Mouse (Mus musculus) ES-E14 (cell line): ENCODE data around the gene Polr2a. TPM values are rescaled to one million over a fixed set of nuclear protein-coding genes. Genes with fewer than 3 reads are reported as not detected.

Source experiments
- DNase-seq: peaks from one replicate; pipeline ENCODE4 v3.0.0-alpha.2; 2013; ENCODE audit warnings: low read depth, low spot score
- H3K27ac ChIP-seq: 2 replicates; pipeline ENCODE4 v1.5.1; 2012; ENCODE audit warnings: low read depth, mild to moderate bottlenecking, low read length, moderate library complexity, mixed read lengths; ENCODE audit not compliant: poor library complexity, insufficient read depth, severe bottlenecking
- H3K36me3 ChIP-seq: 2 replicates; pipeline ENCODE4 v1.6.1; 2012; ENCODE audit warnings: mild to moderate bottlenecking, low read length, moderate library complexity, mixed read lengths; ENCODE audit not compliant: control insufficient read depth, poor library complexity, insufficient read depth, severe bottlenecking
- H3K4me1 ChIP-seq, 2 experiments: fragments of 150-350 bp in 1 of 2; sonication (generic) in 1 of 2; 2 replicates each; pipeline ENCODE4 v1.6.1; 2012; ENCODE audit warnings: low read length in 2 of 2, mild to moderate bottlenecking in 1 of 2, mixed read lengths in 1 of 2; ENCODE audit not compliant: control insufficient read depth in 2 of 2, insufficient read depth in 2 of 2, poor library complexity in 1 of 2
- H3K4me3 ChIP-seq, 2 experiments: fragments of 150-350 bp in 1 of 2; sonication (generic) in 1 of 2; 2 replicates each; pipeline ENCODE4 v1.5.1; 2012; ENCODE audit warnings: low read length in 2 of 2, low read depth in 1 of 2, mild to moderate bottlenecking in 1 of 2, mixed read lengths in 1 of 2; ENCODE audit not compliant: insufficient read depth in 1 of 2, poor library complexity in 1 of 2, severe bottlenecking in 1 of 2
- H3K9ac ChIP-seq: 2 replicates; pipeline ENCODE4 v1.6.1; 2012; ENCODE audit warnings: low read depth, mild to moderate bottlenecking, low read length, mixed read lengths; ENCODE audit not compliant: poor library complexity, insufficient read depth, severe bottlenecking
- H3K9me3 ChIP-seq: fragments of 150-350 bp; sonication (generic); 2 replicates; pipeline ENCODE4 v1.6.1; 2012; ENCODE audit warnings: low read depth, mild to moderate bottlenecking, low read length; ENCODE audit not compliant: control insufficient read depth, insufficient read depth
- CHD2 ChIP-seq: IDR thresholded peaks from 2 replicates; pipeline ENCODE4 v1.6.1; 2014; ENCODE audit warnings: mild to moderate bottlenecking, low read depth, low read length, inconsistent platforms
- HCFC1 ChIP-seq: IDR thresholded peaks from 2 replicates; pipeline ENCODE4 v1.6.1; 2012; ENCODE audit warnings: low read length, inconsistent platforms, borderline replicate concordance; ENCODE audit not compliant: insufficient read depth
- MAFK ChIP-seq: IDR thresholded peaks from 2 replicates; pipeline ENCODE4 v1.6.1; 2014; ENCODE audit warnings: mild to moderate bottlenecking, low read depth, low read length, inconsistent platforms; ENCODE audit not compliant: insufficient read depth
- ZC3H11A ChIP-seq: IDR thresholded peaks from 2 replicates; pipeline ENCODE4 v1.6.1; 2012; ENCODE audit warnings: low read depth, mild to moderate bottlenecking, inconsistent platforms, low read length, borderline replicate concordance
- ZNF384 ChIP-seq: IDR thresholded peaks from 2 replicates; pipeline ENCODE4 v1.6.1; 2012; ENCODE audit warnings: low read depth, low read length, inconsistent platforms
- in situ Hi-C, 2 experiments: fragments of 600-800 bp; cut with MboI; formaldehyde crosslinking; loops; one replicate each; pipeline ENCODE4 v1.15.1; 2025; ENCODE audit warnings: low sequenced_read_pairs in 2 of 2, inconsistent platforms in 1 of 2; ENCODE audit not compliant: unreplicated experiment in 2 of 2
- total RNA-seq: library from RNA; depleted of rRNA; stranded (reverse); fragments of 300-350 nt; gene quantifications from 2 replicates; pipeline ENCODE4 v1.2.3, GENCODE M21; 2012

The Polr2a gene
- total RNA-seq, 1 experiment, result 74.2 TPM

GRCm38 (mm10) chr11:69719423-69719822, 39.0 kb downstream of the Polr2a start:
- TF ChIP-seq HCFC1, result no peak
- peak; percentile 27; the same call in 1 of the 2 replicates for TF ChIP-seq ZC3H11A
- Histone ChIP-seq H3K9me3 (no peaks in the 10 kb centered on the region), H3K36me3 (no peaks in the 10 kb centered on the region), H3K27ac (peak overlapping the region; percentile 23; the same call in 1 of the 2 replicates), H3K9ac (peak overlapping the region; percentile 56; the same call in 1 of the 2 replicates), H3K4me1 (peaks cover 0 to 10% of the 10 kb centered on the region in 2 experiments; a peak in 2 of 4 replicates), H3K4me3 (0 out of 4 replicates have a peak overlapping the region, but pooled peaks of 1 of the 2 experiments have one; percentile 4)
- in situ Hi-C loops, result loop anchor here in 1 of 2 experiments (10.0 kb wide), 1 partner anchor 65 kb away; the partner anchor contains the start of gene Sox15
- DNase-seq, result no peak

GRCm38 (mm10) chr11:69718661-69719060, 39.8 kb downstream of the Polr2a start:
- no peak for DNase-seq
- no peak for TF ChIP-seq ZC3H11A
- no peak for TF ChIP-seq CHD2
- no peak for TF ChIP-seq ZNF384
- TF ChIP-seq HCFC1, result no peak
- no peak for TF ChIP-seq MAFK
- in situ Hi-C loops, result loop anchor here in 1 of 2 experiments (10.0 kb wide), 1 partner anchor 64 kb away; the partner anchor contains the start of gene Sox15
- H3K27ac ChIP-seq, result peak overlapping the region; percentile 72; the same call in 1 of the 2 replicates
- H3K9ac ChIP-seq, result peak overlapping the region; percentile 83; the same call in 1 of the 2 replicates
- H3K36me3 ChIP-seq, result no peaks in the 10 kb centered on the region
- no peaks in the 10 kb centered on the region for H3K9me3 ChIP-seq
- peaks cover 0 to 10% of the 10 kb centered on the region in 2 experiments; a peak in 2 of 4 replicates for H3K4me1 ChIP-seq
- H3K4me3 ChIP-seq, result peak overlapping the region; percentile 13 to 20; a peak in 3 of 4 replicates

GRCm38 (mm10) chr11:69716953-69717352, 41.5 kb downstream of the Polr2a start:
- TF ChIP-seq CHD2 (no peak), ZC3H11A (no peak), HCFC1 (no peak), ZNF384 (no peak), MAFK (no peak)
- DNase-seq, result no peak
- H3K4me1 ChIP-seq, result peaks cover 1 to 10% of the 10 kb centered on the region in 2 experiments; a peak in 3 of 4 replicates
- H3K4me3 ChIP-seq, result no peak overlapping the region
- no peak overlapping the region for H3K9ac ChIP-seq
- no peak overlapping the region for H3K27ac ChIP-seq
- no peaks in the 10 kb centered on the region for H3K9me3 ChIP-seq
- in situ Hi-C loops, result loop anchor here in 1 of 2 experiments (10.0 kb wide), 1 partner anchor 62 kb away; the partner anchor contains the start of gene Sox15
- no peaks in the 10 kb centered on the region for H3K36me3 ChIP-seq

GRCm38 (mm10) chr11:69715929-69716328, 42.5 kb downstream of the Polr2a start:
- no peak for DNase-seq
- TF ChIP-seq HCFC1, result no peak
- TF ChIP-seq ZNF384, result peak; percentile 69
- TF ChIP-seq CHD2, result no peak
- in situ Hi-C loops, result loop anchor here in 1 of 2 experiments (10.0 kb wide), 1 partner anchor 61 kb away; the partner anchor contains the start of gene Sox15
- Histone ChIP-seq H3K9ac (no peak overlapping the region), H3K9me3 (no peaks in the 10 kb centered on the region), H3K27ac (no peak overlapping the region), H3K4me3 (no peak overlapping the region), H3K4me1 (peaks cover 1 to 10% of the 10 kb centered on the region in 2 experiments; a peak in 3 of 4 replicates), H3K36me3 (no peaks in the 10 kb centered on the region)
